Mouse (Mus musculus) embryo, embryonic 11.5 days (tissue): ENCODE measurements at regions not wholly inside any gene's neighbourhood (a gene's known extent, or its start where the extent isn't known, plus 50 kb on each side); places are given as distances from the start of the nearest gene placed in this dataset.

Source experiments
- DNase-seq: peaks from one replicate; pipeline ENCODE4 v3.0.0-alpha.2; 2012; ENCODE audit warnings: low read depth, low spot score

- no peak for DNase-seq
These were observed 165.4 kb downstream of the Atp6ap1l start for GRCm38 (mm10) chr13:90739797-90740196.

GRCm38 (mm10) chr13:90738513-90738912 is 166.6 kb downstream of the Atp6ap1l start:
- no peak for DNase-seq

- no peak for DNase-seq
These were observed 171.9 kb downstream of the Atp6ap1l start for GRCm38 (mm10) chr13:90733265-90733664.

GRCm38 (mm10) chr13:90729078-90729477 is 176.1 kb downstream of the Atp6ap1l start:
- no peak for DNase-seq

GRCm38 (mm10) chr13:90727816-90728215 is 177.3 kb downstream of the Atp6ap1l start:
- DNase-seq: no peak

- DNase-seq: no peak
These were observed 179.9 kb downstream of the Atp6ap1l start for GRCm38 (mm10) chr13:90725053-90725827.

- no peak for DNase-seq
These were observed 180.6 kb downstream of the Atp6ap1l start for GRCm38 (mm10) chr13:90724598-90724997.

- DNase-seq: no peak
These were observed 181.6 kb downstream of the Atp6ap1l start for GRCm38 (mm10) chr13:90723533-90723898.

GRCm38 (mm10) chr13:90722599-90723532 is 182.3 kb downstream of the Atp6ap1l start:
- no peak for DNase-seq

- no peak for DNase-seq
These were observed 220.8 kb downstream of the Atp6ap1l start for GRCm38 (mm10) chr13:90684324-90684723.

- DNase-seq: no peak
These were observed 225.8 kb downstream of the Atp6ap1l start for GRCm38 (mm10) chr13:90679162-90680010.

GRCm38 (mm10) chr13:90673823-90674222 is 231.3 kb downstream of the Atp6ap1l start:
- no peak for DNase-seq

- DNase-seq: no peak
These were observed 232.1 kb downstream of the Atp6ap1l start for GRCm38 (mm10) chr13:90673079-90673478.

- DNase-seq: no peak
These were observed 243.5 kb downstream of the Atp6ap1l start for GRCm38 (mm10) chr13:90661567-90662141.

GRCm38 (mm10) chr13:90660950-90661349 is 244.2 kb downstream of the Atp6ap1l start:
- DNase-seq: peak; percentile 17

- DNase-seq: no peak
These were observed 246.1 kb downstream of the Atp6ap1l start for GRCm38 (mm10) chr13:90659087-90659486.

GRCm38 (mm10) chr13:90646356-90646755 is 258.8 kb downstream of the Atp6ap1l start:
- DNase-seq: no peak

GRCm38 (mm10) chr13:90644216-90644615 is 260.9 kb downstream of the Atp6ap1l start:
- DNase-seq: no peak

- no peak for DNase-seq
These were observed 261.5 kb downstream of the Atp6ap1l start for GRCm38 (mm10) chr13:90643575-90644215.

GRCm38 (mm10) chr13:90643109-90643508 is 262.0 kb downstream of the Atp6ap1l start:
- no peak for DNase-seq
